Mouse (Mus musculus): ENCODE results near the gene Syngr2. TPM values are rescaled to one million over a fixed set of nuclear protein-coding genes. Genes with fewer than 3 reads are reported as not detected.
A peak's percentile ranks its signal among the peaks of the same experiment; 100 is the strongest.

Syngr2 gene
- total and polyA plus RNA-seq, 3 experiments: 95.8 to 236 (median 211) TPM

- no peak overlapping the region for H3K4me3 ChIP-seq (ENCODE audit: low read depth, low read length)
- H3K9me3 ChIP-seq (replicated peaks): no peaks in the 10 kb centered on the region
- ATAC-seq (ENCODE audit: extremely low read depth, insufficient number of reproducible peaks, low FRiP score, poor library complexity, severe bottlenecking): no peak
- peaks cover 38% of the 10 kb centered on the region for H3K4me1 ChIP-seq (ENCODE audit: insufficient read depth, low read depth, low read length)
- no peak for TF ChIP-seq GATA1 (IDR thresholded peaks at IDR 0.05; ENCODE audit: borderline replicate concordance, low read length)
- no peak for TF ChIP-seq GATA2 (IDR thresholded peaks at IDR 0.05; ENCODE audit: borderline replicate concordance, low read depth, low read length)
- no peak for TF ChIP-seq TAL1 (conservative IDR thresholded peaks at IDR 0.05; ENCODE audit: low read depth, low read length)
- TF ChIP-seq POLR2AphosphoS5 (IDR thresholded peaks at IDR 0.05; ENCODE audit: insufficient replicate concordance, low read depth, low read length): no peak
- no peak for TF ChIP-seq CTCF (IDR thresholded peaks at IDR 0.05; ENCODE audit: low read depth, low read length)
- no peaks in the 10 kb centered on the region for H3K27me3 ChIP-seq (ENCODE audit: insufficient read depth, low read length)
- no peak for DNase-seq (ENCODE audit: low spot score)
- peaks cover 83% of the 10 kb centered on the region for H3K36me3 ChIP-seq (replicated peaks)
These were observed 33.9 kb upstream of the Syngr2 start for GRCm38 (mm10) chr11:117775540-117775939.

GRCm38 (mm10) chr11:117776085-117776792 is 33.2 kb upstream of the Syngr2 start:
- peaks cover 79% of the 10 kb centered on the region for H3K36me3 ChIP-seq (replicated peaks)
- TF ChIP-seq GATA1 (IDR thresholded peaks at IDR 0.05; ENCODE audit: borderline replicate concordance, low read length) (no peak), POLR2AphosphoS5 (IDR thresholded peaks at IDR 0.05; ENCODE audit: insufficient replicate concordance, low read depth, low read length) (no peak), GATA2 (IDR thresholded peaks at IDR 0.05; ENCODE audit: borderline replicate concordance, low read depth, low read length) (no peak), CTCF (IDR thresholded peaks at IDR 0.05; ENCODE audit: low read depth, low read length) (no peak), TAL1 (conservative IDR thresholded peaks at IDR 0.05; ENCODE audit: low read depth, low read length) (no peak)
- no peaks in the 10 kb centered on the region for H3K9me3 ChIP-seq (replicated peaks)
- H3K27me3 ChIP-seq (ENCODE audit: insufficient read depth, low read length): no peaks in the 10 kb centered on the region
- H3K4me3 ChIP-seq (ENCODE audit: low read depth, low read length): no peak overlapping the region
- ATAC-seq (ENCODE audit: extremely low read depth, insufficient number of reproducible peaks, low FRiP score, poor library complexity, severe bottlenecking) (no peak), DNase-seq (ENCODE audit: low spot score) (no peak)
- H3K4me1 ChIP-seq (ENCODE audit: insufficient read depth, low read depth, low read length): peaks cover 45% of the 10 kb centered on the region

- H3K4me1 ChIP-seq (ENCODE audit: insufficient read depth, low read depth, low read length): peaks cover 53% of the 10 kb centered on the region
- TF ChIP-seq POLR2AphosphoS5 (IDR thresholded peaks at IDR 0.05; ENCODE audit: insufficient replicate concordance, low read depth, low read length) (no peak), GATA2 (IDR thresholded peaks at IDR 0.05; ENCODE audit: borderline replicate concordance, low read depth, low read length) (no peak), GATA1 (IDR thresholded peaks at IDR 0.05; ENCODE audit: borderline replicate concordance, low read length) (no peak), TAL1 (conservative IDR thresholded peaks at IDR 0.05; ENCODE audit: low read depth, low read length) (no peak), CTCF (IDR thresholded peaks at IDR 0.05; ENCODE audit: low read depth, low read length) (no peak)
- ATAC-seq (ENCODE audit: extremely low read depth, insufficient number of reproducible peaks, low FRiP score, poor library complexity, severe bottlenecking) (no peak), DNase-seq (ENCODE audit: low spot score) (no peak)
- H3K9me3 ChIP-seq (replicated peaks): no peaks in the 10 kb centered on the region
- no peak overlapping the region for H3K4me3 ChIP-seq (ENCODE audit: low read depth, low read length)
- H3K36me3 ChIP-seq (replicated peaks): peaks cover 70% of the 10 kb centered on the region
- no peaks in the 10 kb centered on the region for H3K27me3 ChIP-seq (ENCODE audit: insufficient read depth, low read length)
These were observed 32.4 kb upstream of the Syngr2 start for GRCm38 (mm10) chr11:117777111-117777510.

GRCm38 (mm10) chr11:117778031-117778430 is 31.4 kb upstream of the Syngr2 start:
- no peaks in the 10 kb centered on the region for H3K27me3 ChIP-seq (ENCODE audit: insufficient read depth, low read length)
- peaks cover 61% of the 10 kb centered on the region for H3K36me3 ChIP-seq (replicated peaks)
- no peak for TF ChIP-seq GATA2 (IDR thresholded peaks at IDR 0.05; ENCODE audit: borderline replicate concordance, low read depth, low read length)
- TF ChIP-seq TAL1 (conservative IDR thresholded peaks at IDR 0.05; ENCODE audit: low read depth, low read length): no peak
- TF ChIP-seq GATA1 (IDR thresholded peaks at IDR 0.05; ENCODE audit: borderline replicate concordance, low read length): no peak
- no peak for TF ChIP-seq POLR2AphosphoS5 (IDR thresholded peaks at IDR 0.05; ENCODE audit: insufficient replicate concordance, low read depth, low read length)
- no peak for TF ChIP-seq CTCF (IDR thresholded peaks at IDR 0.05; ENCODE audit: low read depth, low read length)
- no peaks in the 10 kb centered on the region for H3K9me3 ChIP-seq (replicated peaks)
- no peak overlapping the region for H3K4me3 ChIP-seq (ENCODE audit: low read depth, low read length)
- ATAC-seq (ENCODE audit: extremely low read depth, insufficient number of reproducible peaks, low FRiP score, poor library complexity, severe bottlenecking) (no peak), DNase-seq (ENCODE audit: low spot score) (no peak)
- H3K4me1 ChIP-seq (ENCODE audit: insufficient read depth, low read depth, low read length): peaks cover 62% of the 10 kb centered on the region

- DNase-seq (ENCODE audit: low spot score) (no peak), ATAC-seq (ENCODE audit: extremely low read depth, insufficient number of reproducible peaks, low FRiP score, poor library complexity, severe bottlenecking) (no peak)
- TF ChIP-seq GATA2 (IDR thresholded peaks at IDR 0.05; ENCODE audit: borderline replicate concordance, low read depth, low read length) (no peak), GATA1 (IDR thresholded peaks at IDR 0.05; ENCODE audit: borderline replicate concordance, low read length) (no peak), POLR2AphosphoS5 (IDR thresholded peaks at IDR 0.05; ENCODE audit: insufficient replicate concordance, low read depth, low read length) (no peak), TAL1 (conservative IDR thresholded peaks at IDR 0.05; ENCODE audit: low read depth, low read length) (no peak), CTCF (IDR thresholded peaks at IDR 0.05; ENCODE audit: low read depth, low read length) (no peak)
- no peaks in the 10 kb centered on the region for H3K27me3 ChIP-seq (ENCODE audit: insufficient read depth, low read length)
- H3K9me3 ChIP-seq (replicated peaks): no peaks in the 10 kb centered on the region
- peaks cover 62% of the 10 kb centered on the region for H3K4me1 ChIP-seq (ENCODE audit: insufficient read depth, low read depth, low read length)
- peak overlapping the region; percentile 78 for H3K4me3 ChIP-seq (ENCODE audit: low read depth, low read length)
- H3K36me3 ChIP-seq (replicated peaks): peaks cover 57% of the 10 kb centered on the region
These were observed 30.5 kb upstream of the Syngr2 start for GRCm38 (mm10) chr11:117778851-117779433.

- DNase-seq (ENCODE audit: low spot score) (peak; percentile 51), ATAC-seq (ENCODE audit: extremely low read depth, insufficient number of reproducible peaks, low FRiP score, poor library complexity, severe bottlenecking) (no peak)
- Histone ChIP-seq H3K9me3 (replicated peaks) (no peaks in the 10 kb centered on the region), H3K4me1 (ENCODE audit: insufficient read depth, low read depth, low read length) (peaks cover 59% of the 10 kb centered on the region), H3K4me3 (ENCODE audit: low read depth, low read length) (peak overlapping the region; percentile 78), H3K27me3 (ENCODE audit: insufficient read depth, low read length) (no peaks in the 10 kb centered on the region), H3K36me3 (replicated peaks) (peaks cover 57% of the 10 kb centered on the region)
- no peak for TF ChIP-seq GATA1 (IDR thresholded peaks at IDR 0.05; ENCODE audit: borderline replicate concordance, low read length)
- TF ChIP-seq CTCF (IDR thresholded peaks at IDR 0.05; ENCODE audit: low read depth, low read length): no peak
- no peak for TF ChIP-seq POLR2AphosphoS5 (IDR thresholded peaks at IDR 0.05; ENCODE audit: insufficient replicate concordance, low read depth, low read length)
- no peak for TF ChIP-seq TAL1 (conservative IDR thresholded peaks at IDR 0.05; ENCODE audit: low read depth, low read length)
- TF ChIP-seq GATA2 (IDR thresholded peaks at IDR 0.05; ENCODE audit: borderline replicate concordance, low read depth, low read length): no peak
These were observed 29.9 kb upstream of the Syngr2 start for GRCm38 (mm10) chr11:117779434-117780198.
